Mouse (Mus musculus): ENCODE data around the gene Pgam2. TPM values are rescaled to one million over a fixed set of nuclear protein-coding genes. Genes with fewer than 3 reads are reported as not detected.

The Pgam2 gene
- 2.4 and 3.1 TPM in 2 replicates for polyA plus RNA-seq (2015; fragmentation: Nextera tagmentation; extraction: Ambion mirVana)

DNA sequence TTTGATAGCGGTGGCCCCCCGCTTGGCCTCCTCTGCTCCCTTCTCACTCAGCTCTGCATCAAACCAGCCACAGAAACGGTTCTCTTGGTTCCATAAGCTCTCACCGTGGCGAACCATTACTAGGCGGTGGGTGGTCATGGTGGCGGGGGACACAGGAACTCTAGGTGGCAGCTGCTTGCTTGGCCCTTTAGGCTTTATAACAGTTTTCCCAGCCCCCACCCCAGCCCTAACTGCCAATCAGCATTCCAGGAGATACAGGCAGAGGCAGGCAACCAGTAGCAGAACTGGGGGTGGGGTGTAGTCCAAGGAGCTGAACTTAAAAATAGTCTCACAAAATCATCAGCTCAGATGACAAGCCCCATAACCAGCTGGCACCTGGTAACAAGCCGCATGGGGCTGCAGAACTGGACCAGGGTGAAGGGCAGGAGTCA lies at the start of gene Pgam2:
Pgam2 (minus strand) TSS at position 183 of the 431 bp plus-strand sequence.
- Histone ChIP-seq H3K4me2 (ENCODE audit: low read length) (no peak within 1 kb of the TSS), H3K9ac (ENCODE audit: low read depth, low read length) (peak within 1 kb of the TSS; percentile 12; the same call in 1 of the 2 replicates), H3K27ac (ENCODE audit: low read length) (no peak within 1 kb of the TSS), H3K4me1 (ENCODE audit: control insufficient read depth, insufficient read depth, low read length) (no peaks in the 10 kb centered on the region), H3K36me3 (ENCODE audit: control insufficient read depth, insufficient read depth, low read length) (peaks cover 14% of the 10 kb centered on the region), H3K9me3 (replicated peaks; ENCODE audit: control insufficient read depth, low read length, poor library complexity, severe bottlenecking) (no peaks in the 10 kb centered on the region), H3K27me3 (ENCODE audit: control insufficient read depth, insufficient read depth, low read depth, low read length) (no peaks in the 10 kb centered on the region), H3K4me3 (ENCODE audit: low read depth, low read length) (no peak within 1 kb of the TSS)
- 0 out of 2 replicates have a peak, but pooled peaks have one; percentile 12 for ATAC-seq
- 52% methylated on average over 8 of the region's 8 CpGs for WGBS

DNA sequence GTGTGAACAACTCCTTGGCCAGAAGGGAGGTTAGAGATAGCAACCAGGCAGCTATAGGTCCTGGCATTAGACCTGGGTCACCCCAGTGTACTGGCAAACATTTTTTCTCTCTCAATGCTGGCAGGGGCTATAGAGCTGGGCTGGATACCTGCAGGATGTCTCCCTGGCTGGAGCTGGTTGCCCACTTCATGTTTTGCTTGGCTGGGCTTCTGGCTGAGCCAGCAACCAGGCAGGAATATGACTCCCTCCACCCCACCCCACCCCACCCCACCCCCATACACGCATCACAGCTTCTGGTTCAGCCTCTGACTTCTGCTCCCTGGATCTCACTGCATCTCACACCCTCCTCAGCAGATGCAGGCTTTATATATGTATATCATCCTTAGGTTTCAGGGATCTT lies 48.8 kb upstream of the Pgam2 start:
- no peaks in the 10 kb centered on the region for H3K27me3 ChIP-seq (ENCODE audit: control insufficient read depth, insufficient read depth, low read depth, low read length)
- H3K27ac ChIP-seq (ENCODE audit: low read length): no peak overlapping the region
- H3K36me3 ChIP-seq (ENCODE audit: control insufficient read depth, insufficient read depth, low read length): no peaks in the 10 kb centered on the region
- no peak overlapping the region for H3K4me2 ChIP-seq (ENCODE audit: low read length)
- no peaks in the 10 kb centered on the region for H3K9me3 ChIP-seq (replicated peaks; ENCODE audit: control insufficient read depth, low read length, poor library complexity, severe bottlenecking)
- H3K4me1 ChIP-seq (ENCODE audit: control insufficient read depth, insufficient read depth, low read length): no peaks in the 10 kb centered on the region
- no peak for ATAC-seq
- H3K9ac ChIP-seq (ENCODE audit: low read depth, low read length): no peak overlapping the region
- no peak overlapping the region for H3K4me3 ChIP-seq (ENCODE audit: low read depth, low read length)
- 75% methylated on average over 1 of the region's 1 CpGs for WGBS

DNA sequence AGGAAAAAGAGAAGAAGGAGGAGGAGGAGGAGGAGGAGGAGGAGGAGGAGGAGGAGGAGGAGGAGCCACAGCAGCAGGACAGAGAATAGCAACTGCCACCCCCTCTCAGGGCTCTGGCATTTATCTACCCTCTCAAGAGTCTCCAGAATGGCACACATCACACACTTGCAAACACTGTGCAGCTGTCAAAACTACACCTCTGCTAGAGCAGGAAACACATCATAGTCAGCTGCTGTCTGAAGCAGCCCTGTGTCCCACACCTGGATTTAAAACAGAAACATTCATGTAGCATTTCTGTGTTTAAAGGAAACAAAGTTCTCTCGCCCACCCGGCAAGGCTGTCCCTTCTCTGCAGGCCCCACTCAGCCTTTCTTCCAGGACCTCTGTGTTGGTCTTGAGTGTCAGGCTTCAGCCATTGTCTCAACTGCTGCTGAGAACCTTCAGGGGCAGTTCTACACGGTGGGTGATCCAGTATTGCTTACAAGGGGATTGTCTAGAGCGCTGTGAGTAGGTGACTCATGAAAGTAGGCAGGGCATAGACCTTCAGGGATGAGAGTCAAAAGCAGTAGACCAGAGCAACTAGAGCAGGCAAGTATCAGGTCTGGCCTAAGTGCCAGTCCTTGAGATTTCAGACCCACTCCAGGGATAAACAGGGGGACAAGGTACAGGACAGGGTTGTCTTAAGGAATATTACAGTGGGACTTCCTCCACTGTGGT lies 47.6 kb upstream of the Pgam2 start:
- no peaks in the 10 kb centered on the region for H3K36me3 ChIP-seq (ENCODE audit: control insufficient read depth, insufficient read depth, low read length)
- H3K4me1 ChIP-seq (ENCODE audit: control insufficient read depth, insufficient read depth, low read length): no peaks in the 10 kb centered on the region
- H3K9ac ChIP-seq (ENCODE audit: low read depth, low read length): no peak overlapping the region
- H3K4me3 ChIP-seq (ENCODE audit: low read depth, low read length): no peak overlapping the region
- H3K27ac ChIP-seq (ENCODE audit: low read length): no peak overlapping the region
- no peak for ATAC-seq
- no peak overlapping the region for H3K4me2 ChIP-seq (ENCODE audit: low read length)
- H3K27me3 ChIP-seq (ENCODE audit: control insufficient read depth, insufficient read depth, low read depth, low read length): no peaks in the 10 kb centered on the region
- WGBS: 59% methylated on average over 4 of the region's 4 CpGs
- H3K9me3 ChIP-seq (replicated peaks; ENCODE audit: control insufficient read depth, low read length, poor library complexity, severe bottlenecking): no peaks in the 10 kb centered on the region

DNA sequence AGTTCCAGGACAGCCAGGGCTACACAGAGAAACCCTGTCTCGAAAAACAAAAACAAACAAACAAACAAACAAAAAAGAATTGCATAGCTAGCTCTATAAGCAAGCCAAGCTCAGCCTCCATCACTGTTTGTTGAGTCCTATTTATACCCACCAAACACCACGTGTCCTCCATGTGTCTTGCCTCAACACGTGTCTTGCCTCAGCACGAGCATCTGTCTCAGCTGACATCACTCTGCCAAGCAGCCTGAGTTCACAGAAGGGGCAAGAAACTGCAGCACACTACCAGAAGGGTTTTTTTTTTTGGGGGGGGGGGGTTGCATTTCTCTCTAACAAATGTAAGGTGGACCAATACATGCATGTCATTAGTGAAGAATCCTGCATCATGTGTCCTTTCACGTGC lies 46.9 kb upstream of the Pgam2 start:
- no peaks in the 10 kb centered on the region for H3K4me1 ChIP-seq (ENCODE audit: control insufficient read depth, insufficient read depth, low read length)
- H3K36me3 ChIP-seq (ENCODE audit: control insufficient read depth, insufficient read depth, low read length): no peaks in the 10 kb centered on the region
- H3K4me3 ChIP-seq (ENCODE audit: low read depth, low read length): no peak overlapping the region
- no peaks in the 10 kb centered on the region for H3K9me3 ChIP-seq (replicated peaks; ENCODE audit: control insufficient read depth, low read length, poor library complexity, severe bottlenecking)
- no peak for ATAC-seq
- no peak overlapping the region for H3K9ac ChIP-seq (ENCODE audit: low read depth, low read length)
- WGBS: 77% methylated on average over 5 of the region's 5 CpGs
- H3K27ac ChIP-seq (ENCODE audit: low read length): no peak overlapping the region
- H3K4me2 ChIP-seq (ENCODE audit: low read length): no peak overlapping the region
- no peaks in the 10 kb centered on the region for H3K27me3 ChIP-seq (ENCODE audit: control insufficient read depth, insufficient read depth, low read depth, low read length)

DNA sequence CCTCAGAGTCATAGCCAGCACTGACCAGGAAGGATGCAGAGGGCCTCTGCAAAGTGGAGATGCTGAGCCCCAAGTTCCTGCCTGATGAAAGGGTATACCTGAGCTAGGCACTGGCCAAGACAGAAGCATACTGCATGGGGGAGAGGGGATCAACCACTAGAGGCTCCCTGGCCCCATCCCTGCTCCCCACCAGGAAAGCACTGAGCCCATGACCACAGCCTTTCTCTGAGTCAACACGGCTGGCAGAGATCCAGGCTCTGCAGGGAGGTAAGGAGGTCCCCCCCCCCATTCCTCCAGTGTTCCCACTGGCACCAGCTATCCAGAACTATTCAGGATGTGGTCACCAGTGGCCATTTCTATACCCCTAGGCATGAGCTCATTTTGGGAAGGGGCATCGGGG lies 45.8 kb upstream of the Pgam2 start:
- H3K4me1 ChIP-seq (ENCODE audit: control insufficient read depth, insufficient read depth, low read length): no peaks in the 10 kb centered on the region
- no peak overlapping the region for H3K9ac ChIP-seq (ENCODE audit: low read depth, low read length)
- H3K36me3 ChIP-seq (ENCODE audit: control insufficient read depth, insufficient read depth, low read length): no peaks in the 10 kb centered on the region
- 31% methylated on average over 1 of the region's 2 CpGs for WGBS
- H3K27ac ChIP-seq (ENCODE audit: low read length): no peak overlapping the region
- no peaks in the 10 kb centered on the region for H3K9me3 ChIP-seq (replicated peaks; ENCODE audit: control insufficient read depth, low read length, poor library complexity, severe bottlenecking)
- no peak overlapping the region for H3K4me2 ChIP-seq (ENCODE audit: low read length)
- no peak for ATAC-seq
- H3K4me3 ChIP-seq (ENCODE audit: low read depth, low read length): no peak overlapping the region
- no peaks in the 10 kb centered on the region for H3K27me3 ChIP-seq (ENCODE audit: control insufficient read depth, insufficient read depth, low read depth, low read length)

DNA sequence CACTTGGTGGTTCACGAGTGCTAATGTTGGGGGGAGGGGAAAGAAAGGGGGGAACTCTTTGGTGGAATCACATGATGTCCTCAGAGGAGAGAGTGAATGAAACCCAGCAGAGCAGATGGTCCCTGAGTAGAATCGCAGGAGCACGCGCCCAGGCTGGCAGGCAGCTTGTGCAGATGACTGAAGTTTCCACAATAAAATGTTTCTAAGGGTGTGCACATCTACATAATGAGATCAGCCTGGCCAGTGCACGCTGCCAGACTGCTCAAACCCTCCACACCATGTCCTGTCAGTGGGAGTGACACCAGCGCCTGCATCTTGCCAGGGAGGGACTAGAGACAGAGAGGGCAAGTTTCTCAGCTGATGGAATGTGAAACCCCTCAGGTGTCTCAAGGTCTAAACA lies 45.2 kb upstream of the Pgam2 start:
- Histone ChIP-seq H3K9ac (ENCODE audit: low read depth, low read length) (no peak overlapping the region), H3K27me3 (ENCODE audit: control insufficient read depth, insufficient read depth, low read depth, low read length) (no peaks in the 10 kb centered on the region), H3K4me1 (ENCODE audit: control insufficient read depth, insufficient read depth, low read length) (no peaks in the 10 kb centered on the region), H3K4me2 (ENCODE audit: low read length) (no peak overlapping the region), H3K27ac (ENCODE audit: low read length) (no peak overlapping the region), H3K4me3 (ENCODE audit: low read depth, low read length) (no peak overlapping the region), H3K36me3 (ENCODE audit: control insufficient read depth, insufficient read depth, low read length) (no peaks in the 10 kb centered on the region), H3K9me3 (replicated peaks; ENCODE audit: control insufficient read depth, low read length, poor library complexity, severe bottlenecking) (no peaks in the 10 kb centered on the region)
- 0 out of 2 replicates have a peak, but pooled peaks have one; percentile 39 for ATAC-seq
- WGBS: 28% methylated on average over 6 of the region's 6 CpGs

DNA sequence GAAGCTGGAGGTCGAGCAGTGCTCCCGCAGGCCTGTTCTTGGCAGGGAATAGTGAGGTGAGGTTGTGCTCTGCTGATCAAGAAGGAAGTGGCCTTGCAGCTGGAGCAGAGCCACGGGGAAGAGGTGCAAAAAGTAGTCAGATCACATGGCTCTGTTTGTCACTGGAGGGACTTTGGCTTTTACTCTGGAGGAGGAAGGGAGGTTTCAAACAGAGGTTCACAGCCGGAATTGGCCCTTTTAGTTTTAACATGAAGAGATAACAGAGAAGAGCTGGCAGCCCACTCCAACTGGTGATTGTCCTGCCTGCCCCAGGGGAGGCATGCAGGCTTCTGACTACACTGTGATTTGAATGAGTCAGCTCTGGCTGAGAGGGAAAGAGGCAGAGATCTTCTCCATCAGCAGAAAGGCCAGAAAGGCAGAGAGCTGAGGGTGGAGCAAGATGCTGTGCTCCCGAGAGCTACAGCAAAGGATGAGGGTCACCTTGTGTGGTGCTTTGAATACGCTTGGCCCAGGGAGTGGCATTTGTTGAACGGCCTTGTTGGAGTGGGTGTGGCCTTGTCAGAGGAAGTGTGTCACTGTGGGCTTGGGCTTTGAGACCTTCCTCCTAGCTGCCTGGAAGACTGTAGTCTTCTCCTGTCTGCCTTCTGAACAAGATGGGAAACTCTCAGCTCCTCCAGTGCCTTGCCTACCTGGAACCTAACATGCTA lies 43.3 kb upstream of the Pgam2 start:
- 69% methylated on average over 7 of the region's 7 CpGs for WGBS
- Histone ChIP-seq H3K4me3 (ENCODE audit: low read depth, low read length) (no peak overlapping the region), H3K36me3 (ENCODE audit: control insufficient read depth, insufficient read depth, low read length) (no peaks in the 10 kb centered on the region), H3K27me3 (ENCODE audit: control insufficient read depth, insufficient read depth, low read depth, low read length) (no peaks in the 10 kb centered on the region), H3K9me3 (replicated peaks; ENCODE audit: control insufficient read depth, low read length, poor library complexity, severe bottlenecking) (no peaks in the 10 kb centered on the region), H3K4me1 (ENCODE audit: control insufficient read depth, insufficient read depth, low read length) (no peaks in the 10 kb centered on the region), H3K4me2 (ENCODE audit: low read length) (no peak overlapping the region), H3K27ac (ENCODE audit: low read length) (no peak overlapping the region), H3K9ac (ENCODE audit: low read depth, low read length) (no peak overlapping the region)
- ATAC-seq: no peak

DNA sequence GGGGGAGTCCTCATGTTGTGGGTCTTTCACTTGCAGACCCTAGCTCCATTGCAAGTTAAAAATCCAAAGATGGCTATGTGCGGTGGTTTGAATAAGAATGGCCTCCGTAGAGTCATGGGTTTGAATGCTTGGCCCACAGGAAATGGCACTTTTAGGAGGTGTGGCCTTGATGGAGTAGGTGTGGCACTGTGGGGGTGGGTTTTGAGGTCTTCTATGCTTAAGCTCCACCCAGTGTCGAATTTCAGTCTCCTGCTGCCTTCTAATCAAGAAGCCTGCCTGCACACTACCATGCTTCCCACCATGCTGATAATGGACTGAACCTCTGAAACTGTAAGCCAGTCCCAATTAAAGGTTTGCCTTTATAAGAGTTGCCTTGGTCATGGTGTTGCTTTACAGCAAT lies 39.6 kb upstream of the Pgam2 start:
- no peak for ATAC-seq
- no peak overlapping the region for H3K4me3 ChIP-seq (ENCODE audit: low read depth, low read length)

DNA sequence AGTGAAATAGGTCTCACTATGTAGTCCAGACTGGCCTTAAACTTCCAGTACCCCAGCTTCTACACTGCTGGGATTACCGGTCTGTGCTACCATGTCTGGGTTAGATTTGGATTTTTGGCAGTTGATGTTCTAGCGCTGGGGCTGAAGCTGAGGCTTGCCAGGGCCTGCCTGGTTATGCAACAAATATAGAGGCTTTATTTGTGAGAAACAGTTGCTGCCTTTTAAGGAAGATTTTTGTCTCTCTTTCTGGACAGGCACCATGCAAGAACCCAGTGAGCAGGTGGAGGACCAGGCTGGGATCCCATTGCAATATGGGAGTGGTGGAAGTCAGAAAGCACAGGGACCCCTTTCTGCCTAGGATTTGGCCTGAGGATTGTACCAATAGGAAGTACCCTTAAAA lies 38.2 kb upstream of the Pgam2 start:
- H3K27ac ChIP-seq (ENCODE audit: low read length): no peak overlapping the region
- no peaks in the 10 kb centered on the region for H3K9me3 ChIP-seq (replicated peaks; ENCODE audit: control insufficient read depth, low read length, poor library complexity, severe bottlenecking)
- H3K4me2 ChIP-seq (ENCODE audit: low read length): no peak overlapping the region
- WGBS: 95% methylated on average over 2 of the region's 2 CpGs
- no peaks in the 10 kb centered on the region for H3K36me3 ChIP-seq (ENCODE audit: control insufficient read depth, insufficient read depth, low read length)
- H3K9ac ChIP-seq (ENCODE audit: low read depth, low read length): no peak overlapping the region
- H3K27me3 ChIP-seq (ENCODE audit: control insufficient read depth, insufficient read depth, low read depth, low read length): no peaks in the 10 kb centered on the region
- ATAC-seq: no peak
- peaks cover 4% of the 10 kb centered on the region; the same call in 1 of the 2 replicates for H3K4me1 ChIP-seq (ENCODE audit: control insufficient read depth, insufficient read depth, low read length)
- H3K4me3 ChIP-seq (ENCODE audit: low read depth, low read length): no peak overlapping the region

More for the DNA sequence above, 39.6 kb upstream of the Pgam2 start:
- Histone ChIP-seq H3K36me3 (ENCODE audit: control insufficient read depth, insufficient read depth, low read length) (no peaks in the 10 kb centered on the region), H3K4me1 (ENCODE audit: control insufficient read depth, insufficient read depth, low read length) (no peaks in the 10 kb centered on the region), H3K27me3 (ENCODE audit: control insufficient read depth, insufficient read depth, low read depth, low read length) (no peaks in the 10 kb centered on the region), H3K4me2 (ENCODE audit: low read length) (no peak overlapping the region), H3K9me3 (replicated peaks; ENCODE audit: control insufficient read depth, low read length, poor library complexity, severe bottlenecking) (no peaks in the 10 kb centered on the region), H3K9ac (ENCODE audit: low read depth, low read length) (no peak overlapping the region), H3K27ac (ENCODE audit: low read length) (no peak overlapping the region)
- 84% methylated on average over 3 of the region's 3 CpGs for WGBS

Data from midbrain, embryonic 16.5 days (tissue).